Mouse (Mus musculus) lung, postnatal 36 days (tissue): Measurements from ENCODE around the gene Hmgb2.

Experiments
- DNase-seq: peaks from one replicate; pipeline ENCODE4 v3.0.0; 2022; ENCODE audit warnings: mixed read lengths

Hmgb2 gene

GRCm38 (mm10) chr8:57563726-57564125, 52.0 kb downstream of the Hmgb2 start:
- DNase-seq: no peak

- DNase-seq: no peak
Measured at GRCm38 (mm10) chr8:57565039-57565438, 53.3 kb downstream of the Hmgb2 start.
